Mouse (Mus musculus): ENCODE measurements at regions not wholly inside any gene's neighbourhood (a gene's known extent, or its start where the extent isn't known, plus 50 kb on each side); places are given as distances from the start of the nearest gene placed in this dataset.

GRCm38 (mm10) chr14:54103541-54103940 lies 150.4 kb downstream of the Dad1 start:
- ATAC-seq (ENCODE audit: insufficient number of reproducible peaks, low FRiP score, low TSS enrichment) = no peak

GRCm38 (mm10) chr14:54103115-54103514 lies 150.8 kb downstream of the Dad1 start:
- no peak for ATAC-seq (ENCODE audit: insufficient number of reproducible peaks, low FRiP score, low TSS enrichment)

DNA sequence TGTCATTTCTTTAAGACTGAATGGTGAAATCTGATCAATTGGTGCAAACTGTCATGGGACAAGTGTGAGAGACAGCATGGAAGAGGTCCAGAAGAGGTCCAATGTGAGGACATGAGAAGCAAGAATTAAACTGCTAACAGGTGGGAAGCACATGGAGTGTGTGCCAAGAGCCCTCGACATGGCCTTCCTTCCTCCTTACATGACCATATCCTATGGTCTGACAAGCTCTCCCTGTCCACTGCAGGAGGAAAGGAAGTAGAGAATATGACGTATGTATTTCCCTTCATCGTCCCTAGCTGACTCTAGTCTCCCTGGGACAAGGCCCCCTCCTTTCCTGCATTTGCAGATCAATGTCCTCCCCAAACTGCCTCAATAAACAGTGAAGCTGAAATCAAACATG lies 152.1 kb downstream of the Dad1 start:
- ATAC-seq (ENCODE audit: insufficient number of reproducible peaks, low FRiP score, low TSS enrichment) = no peak

GRCm38 (mm10) chr14:54099360-54099759 lies 154.5 kb downstream of the Dad1 start:
- ATAC-seq (ENCODE audit: insufficient number of reproducible peaks, low FRiP score, low TSS enrichment) = no peak

DNA sequence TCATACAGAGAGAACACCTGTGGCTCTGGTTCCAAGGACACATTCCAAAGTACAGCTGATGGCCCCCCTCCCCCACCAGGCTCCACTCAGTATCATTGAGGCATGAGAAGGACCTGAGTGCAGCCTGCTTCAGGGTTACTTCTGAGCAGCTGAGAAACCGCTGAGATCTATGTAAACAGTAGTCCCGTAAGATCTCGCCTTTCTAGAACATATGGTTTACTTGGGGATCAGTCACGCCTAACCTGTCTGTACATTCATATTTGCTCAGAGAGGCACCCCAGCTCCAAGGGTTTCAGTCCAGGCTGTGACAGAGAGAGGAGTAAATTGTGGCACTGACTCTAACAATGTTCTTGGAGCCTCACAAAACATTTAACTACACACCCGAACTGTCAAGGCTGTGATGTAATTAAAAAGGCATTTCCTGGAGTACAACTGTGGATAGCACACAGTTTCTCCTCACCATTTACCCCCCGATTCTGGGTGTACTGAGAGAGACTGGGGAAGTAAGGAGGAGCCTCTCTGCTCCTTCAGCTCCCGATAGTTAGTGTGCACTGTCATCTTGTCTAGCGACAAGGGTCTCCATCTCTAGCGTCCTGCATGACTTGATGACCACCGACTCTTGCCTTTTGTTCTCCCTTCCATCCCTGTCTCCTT lies 155.7 kb downstream of the Dad1 start:
- ATAC-seq (ENCODE audit: insufficient number of reproducible peaks, low FRiP score, low TSS enrichment) = no peak

DNA sequence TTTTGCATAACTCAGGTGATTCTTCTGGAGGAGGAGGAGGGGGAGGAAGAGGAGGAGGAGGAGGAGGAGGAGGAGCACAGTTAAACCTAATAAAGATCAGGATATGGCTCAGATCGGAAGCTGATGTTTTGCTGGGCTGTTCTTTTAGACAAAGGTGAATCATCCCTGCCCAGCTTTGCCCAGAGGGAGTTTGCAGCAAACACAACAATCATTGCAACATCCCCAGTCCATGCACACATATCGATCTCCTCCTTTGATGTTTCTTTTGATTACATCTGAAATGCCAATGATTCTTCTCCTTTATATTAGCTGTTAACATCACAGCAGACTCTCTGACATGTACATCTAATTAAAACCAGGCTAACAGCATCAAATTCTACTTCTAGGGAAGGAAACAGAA lies 156.9 kb downstream of the Dad1 start:
- ATAC-seq (ENCODE audit: insufficient number of reproducible peaks, low FRiP score, low TSS enrichment) = no peak

DNA sequence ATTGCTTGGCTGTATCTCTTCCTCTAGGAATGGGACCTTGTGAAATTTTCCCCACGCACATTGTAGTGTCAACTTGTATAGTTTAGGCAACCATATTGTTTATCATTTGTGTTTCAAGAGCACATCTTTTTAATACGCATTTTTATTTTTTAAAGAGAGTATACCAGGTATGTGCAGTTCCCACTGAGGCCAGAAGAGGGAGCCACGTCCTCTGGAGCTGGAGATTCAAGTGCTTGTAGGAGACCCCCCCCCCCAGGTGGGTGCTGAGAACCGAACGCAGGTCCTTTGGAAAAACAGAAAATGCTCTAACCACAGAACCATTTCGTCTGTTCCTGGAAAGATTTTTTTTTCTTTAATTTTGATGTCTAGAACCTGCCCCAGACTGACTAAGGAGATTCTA lies 161.5 kb downstream of the Dad1 start:
- ATAC-seq (ENCODE audit: insufficient number of reproducible peaks, low FRiP score, low TSS enrichment) = no peak

DNA sequence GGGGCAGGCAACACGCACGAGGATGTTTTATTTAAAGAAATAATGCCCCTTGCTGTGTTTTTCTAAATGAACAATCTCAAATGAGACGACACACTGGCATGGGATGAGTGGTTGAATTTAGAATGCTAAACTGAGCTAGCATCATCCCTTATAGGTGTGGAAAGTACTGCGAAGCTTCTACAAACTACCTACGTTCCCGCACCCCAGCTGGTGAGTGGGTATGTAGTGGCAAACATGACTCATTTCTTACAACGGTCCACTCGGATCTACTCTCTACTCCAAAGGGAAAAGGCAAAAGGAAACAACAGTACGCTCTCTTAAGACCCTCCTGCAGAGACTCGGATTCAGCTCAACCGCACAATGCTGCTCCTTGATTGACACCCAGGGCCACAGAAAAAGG lies 167.2 kb downstream of the Dad1 start:
- ATAC-seq (ENCODE audit: insufficient number of reproducible peaks, low FRiP score, low TSS enrichment) = no peak

GRCm38 (mm10) chr14:54074659-54075058 lies 179.2 kb downstream of the Dad1 start:
- ATAC-seq (ENCODE audit: insufficient number of reproducible peaks, low FRiP score, low TSS enrichment) = no peak

DNA sequence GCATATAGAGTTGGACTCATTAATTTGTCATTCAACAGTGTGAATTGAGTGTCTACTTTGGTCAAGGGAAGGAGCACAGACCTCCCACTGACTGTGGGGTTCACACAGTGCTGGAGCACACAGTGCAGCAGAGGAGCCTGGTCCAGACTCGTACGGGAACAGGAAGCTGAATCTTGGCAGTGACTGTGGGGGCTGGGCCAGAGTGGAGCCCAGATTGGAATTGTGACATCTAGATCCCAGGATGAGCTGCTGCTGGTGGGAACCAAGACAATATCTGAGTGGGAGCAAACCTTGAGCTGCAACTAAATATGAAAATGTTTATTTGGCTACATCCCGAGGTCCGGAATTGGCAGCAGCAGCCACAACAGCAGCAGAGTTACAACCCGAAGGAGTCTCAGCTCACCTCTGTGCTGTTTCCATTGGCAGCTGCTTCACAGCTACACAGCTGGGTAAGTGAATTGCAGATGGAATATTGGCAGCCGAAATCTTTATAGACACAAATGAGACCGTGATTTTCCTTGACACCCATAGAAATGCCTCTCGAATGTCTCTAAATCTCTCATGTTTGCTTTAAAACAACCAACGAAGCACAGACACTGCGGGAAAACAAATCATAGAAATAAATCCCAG lies 181.5 kb downstream of the Dad1 start:
- ATAC-seq (ENCODE audit: insufficient number of reproducible peaks, low FRiP score, low TSS enrichment) = no peak

- no peak for ATAC-seq (ENCODE audit: insufficient number of reproducible peaks, low FRiP score, low TSS enrichment)
These were observed 183.7 kb downstream of the Dad1 start for GRCm38 (mm10) chr14:54070240-54070639.

DNA sequence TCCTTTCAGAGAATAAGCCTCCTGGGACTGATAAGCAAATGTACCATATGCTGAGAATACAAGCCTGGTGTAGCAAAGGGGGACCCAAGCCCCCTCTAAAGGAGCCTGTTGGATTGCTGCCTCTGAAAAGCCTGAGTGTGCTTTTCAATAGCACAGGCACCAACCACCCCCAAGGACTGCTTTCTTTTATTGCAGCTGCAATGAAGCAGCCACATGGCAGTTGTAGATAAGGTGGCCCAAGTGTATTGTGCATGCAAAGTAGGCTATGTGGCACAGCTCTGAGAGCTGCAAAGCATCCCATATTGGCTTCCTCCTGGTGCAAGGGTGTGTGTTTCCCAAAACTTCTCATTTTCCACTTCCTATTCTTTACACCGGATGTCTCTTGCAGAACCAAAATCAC lies 185.2 kb downstream of the Dad1 start:
- ATAC-seq (ENCODE audit: insufficient number of reproducible peaks, low FRiP score, low TSS enrichment) = no peak

DNA sequence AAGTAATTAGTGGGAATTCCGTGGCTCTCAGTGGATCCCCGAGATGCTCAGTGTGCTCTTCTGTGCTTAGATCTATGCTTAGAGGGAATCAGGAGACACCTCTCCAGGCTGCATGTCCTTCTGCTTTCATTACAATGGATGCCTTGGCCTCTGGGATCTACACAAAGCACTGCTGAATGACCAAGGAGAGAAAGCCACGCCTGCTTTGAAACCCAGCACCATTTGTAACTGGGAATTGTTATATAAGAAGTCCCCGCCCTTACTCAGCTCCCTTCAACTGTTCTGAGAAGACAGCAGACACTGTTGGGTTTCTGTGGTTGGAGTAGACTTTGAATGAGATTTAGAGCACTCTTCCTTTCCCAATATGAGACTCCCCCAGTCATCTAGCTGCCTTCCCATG lies 188.4 kb downstream of the Dad1 start:
- no peak for ATAC-seq (ENCODE audit: insufficient number of reproducible peaks, low FRiP score, low TSS enrichment)

DNA sequence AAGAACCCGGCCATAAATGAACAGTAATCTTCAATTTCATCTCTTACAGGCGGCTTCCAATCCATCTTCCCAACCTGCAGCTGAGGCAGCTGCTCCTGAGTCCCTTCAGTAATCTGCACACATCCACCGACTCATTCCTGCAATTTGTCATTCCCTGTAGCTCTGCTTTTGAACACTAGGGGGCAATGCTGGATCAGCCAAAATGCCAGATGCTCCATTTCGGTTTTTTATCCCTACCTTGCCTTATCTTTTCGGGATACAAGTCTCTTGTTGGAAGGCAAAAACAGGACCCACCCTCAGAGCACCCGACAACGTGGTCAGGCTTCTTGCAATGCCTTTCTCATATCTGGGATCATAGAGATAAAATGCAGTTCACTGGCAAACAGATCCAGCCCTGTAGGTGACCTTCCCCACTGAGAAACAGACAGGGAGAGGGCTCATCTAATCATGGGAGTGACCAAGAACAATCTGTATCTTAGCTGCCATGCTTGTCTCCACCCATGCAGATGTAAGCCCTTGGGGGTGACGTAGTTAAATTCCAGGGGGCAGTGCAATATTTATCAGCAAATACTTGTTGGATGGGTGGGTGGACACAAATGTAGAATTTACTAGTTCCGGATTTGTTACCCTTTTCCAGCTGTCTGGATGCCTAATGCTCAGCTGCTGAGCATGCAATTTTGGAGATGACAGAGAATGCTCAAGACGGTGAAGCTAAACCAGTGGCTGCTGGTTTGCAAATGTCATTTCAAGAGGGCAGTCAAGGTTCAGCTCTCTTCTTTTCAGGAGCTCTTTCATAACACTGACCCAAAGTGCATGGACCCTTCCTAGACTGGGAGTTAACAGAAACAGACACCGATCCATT lies 189.1 kb downstream of the Dad1 start:
- no peak for ATAC-seq (ENCODE audit: insufficient number of reproducible peaks, low FRiP score, low TSS enrichment)

- no peak for ATAC-seq (ENCODE audit: insufficient number of reproducible peaks, low FRiP score, low TSS enrichment)
These were observed 192.3 kb downstream of the Dad1 start for GRCm38 (mm10) chr14:54061570-54061969.

DNA sequence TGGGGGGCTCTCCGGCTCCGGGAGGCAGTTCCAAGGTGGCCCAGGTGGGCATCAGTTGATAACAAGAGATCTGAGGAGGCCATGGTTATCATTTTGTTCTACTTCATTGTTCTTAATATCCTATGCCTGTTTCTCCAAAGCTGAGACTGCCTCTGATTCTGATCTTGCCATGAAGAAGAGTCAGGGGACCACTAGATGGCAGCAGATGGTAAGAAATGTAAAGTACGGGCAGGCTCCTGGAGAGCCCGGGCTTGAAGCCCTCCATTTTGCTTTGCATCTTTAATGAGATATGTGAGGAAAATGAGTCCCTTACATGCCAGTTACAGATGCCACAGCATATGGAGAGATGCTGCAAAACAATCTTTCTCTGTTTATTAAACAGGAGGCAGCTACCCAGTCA lies 194.1 kb downstream of the Dad1 start:
- ATAC-seq (ENCODE audit: insufficient number of reproducible peaks, low FRiP score, low TSS enrichment) = peak; percentile 41; the same call in 1 of the 2 replicates

- ATAC-seq (ENCODE audit: insufficient number of reproducible peaks, low FRiP score, low TSS enrichment) = no peak
These were observed 194.8 kb downstream of the Dad1 start for GRCm38 (mm10) chr14:54059096-54059495.

DNA sequence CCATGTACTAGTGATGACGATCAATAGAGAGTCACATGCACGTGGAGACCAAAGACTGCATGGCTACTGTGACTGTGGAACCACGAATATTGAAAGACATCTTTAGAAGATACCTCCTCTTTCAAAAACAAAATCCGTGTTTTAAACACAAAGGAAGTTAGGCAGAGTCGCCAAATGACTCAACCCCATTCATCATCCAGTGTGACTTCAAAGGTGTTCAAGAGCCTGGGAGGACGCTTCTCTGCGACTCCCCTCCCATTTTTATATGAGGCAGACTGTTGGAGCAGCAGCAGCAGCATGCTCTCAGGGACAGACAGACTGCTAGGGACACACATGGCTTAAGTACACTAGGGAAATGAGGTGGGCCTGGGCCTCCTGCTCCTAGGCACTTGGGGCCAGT lies 197.2 kb downstream of the Dad1 start:
- ATAC-seq (ENCODE audit: insufficient number of reproducible peaks, low FRiP score, low TSS enrichment) = no peak

DNA sequence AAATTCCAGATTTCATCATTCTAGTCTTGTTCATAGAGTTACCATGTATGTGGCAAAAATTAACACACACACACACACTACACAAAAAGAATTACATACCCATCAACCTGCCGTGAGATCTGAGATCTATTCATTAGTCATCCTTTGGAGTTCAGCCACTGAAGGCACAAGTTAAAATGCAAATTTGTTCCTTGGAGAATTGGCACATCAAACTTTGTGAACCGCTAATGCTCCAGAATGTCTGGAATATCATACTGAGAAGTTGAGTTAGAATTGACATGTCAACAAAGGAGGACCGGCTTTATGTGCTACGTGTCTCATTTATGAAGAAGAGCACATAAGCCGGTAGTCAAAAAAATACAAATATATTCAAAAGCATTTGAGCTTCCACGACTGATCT lies 198.5 kb downstream of the Dad1 start:
- ATAC-seq (ENCODE audit: insufficient number of reproducible peaks, low FRiP score, low TSS enrichment) = no peak

DNA sequence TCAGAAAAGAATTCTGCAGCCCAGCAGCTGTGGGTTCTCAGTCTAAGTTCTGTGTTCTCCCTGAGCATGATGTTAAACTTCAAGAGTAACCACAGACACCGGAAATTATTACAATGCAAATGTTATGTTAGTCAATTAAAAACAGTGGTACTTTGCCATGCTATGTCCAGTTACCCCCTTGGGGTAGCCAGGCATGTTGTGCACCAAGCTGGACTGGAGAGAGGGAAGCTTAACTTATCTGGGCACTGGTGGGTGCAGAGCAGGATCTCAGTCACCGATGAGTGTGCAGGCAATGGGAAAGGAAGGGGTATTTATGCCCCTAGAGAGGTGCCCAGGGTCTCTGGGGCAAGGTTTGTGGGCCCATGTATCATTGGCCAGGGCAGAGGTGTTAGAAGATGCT lies 211.6 kb downstream of the Dad1 start:
- no peak for ATAC-seq (ENCODE audit: insufficient number of reproducible peaks, low FRiP score, low TSS enrichment)

DNA sequence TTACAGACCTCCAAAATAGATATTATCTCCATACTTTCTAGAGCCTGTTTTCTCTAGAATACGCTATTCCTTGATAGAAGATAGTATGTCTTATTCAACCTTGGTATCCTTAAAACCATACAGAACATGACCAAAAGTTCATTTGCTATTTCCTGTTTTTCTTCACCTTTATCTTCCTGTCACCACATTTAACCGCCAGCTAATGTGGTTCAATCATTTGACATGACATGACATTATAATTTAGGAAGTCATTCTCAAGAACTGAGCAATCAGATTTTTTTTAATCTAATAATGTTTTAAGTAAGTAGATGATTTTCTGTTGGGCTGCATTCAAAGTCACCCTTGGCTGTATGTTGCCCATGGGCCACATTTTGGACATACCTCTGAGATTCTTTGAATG lies 213.3 kb downstream of the Dad1 start:
- ATAC-seq (ENCODE audit: insufficient number of reproducible peaks, low FRiP score, low TSS enrichment) = no peak

GRCm38 (mm10) chr14:54034516-54034915 lies 219.4 kb downstream of the Dad1 start:
- no peak for ATAC-seq (ENCODE audit: insufficient number of reproducible peaks, low FRiP score, low TSS enrichment)
